Mouse (Mus musculus): Measurements from ENCODE around the gene Slc7a6os.

GRCm38 (mm10) chr8:106189162-106189561 lies 21.6 kb downstream of the Slc7a6os start:
- TF ChIP-seq GATA1 (IDR thresholded peaks at IDR 0.05; ENCODE audit: low read length): no peak
- TF ChIP-seq TAL1 (IDR thresholded peaks at IDR 0.05; ENCODE audit: low read length): no peak

Measured in erythroblast, embryonic 14.5 days (primary cell).